Comparison of ENCODE assay signal across 9 mouse cellular contexts in the genomic region with DNA sequence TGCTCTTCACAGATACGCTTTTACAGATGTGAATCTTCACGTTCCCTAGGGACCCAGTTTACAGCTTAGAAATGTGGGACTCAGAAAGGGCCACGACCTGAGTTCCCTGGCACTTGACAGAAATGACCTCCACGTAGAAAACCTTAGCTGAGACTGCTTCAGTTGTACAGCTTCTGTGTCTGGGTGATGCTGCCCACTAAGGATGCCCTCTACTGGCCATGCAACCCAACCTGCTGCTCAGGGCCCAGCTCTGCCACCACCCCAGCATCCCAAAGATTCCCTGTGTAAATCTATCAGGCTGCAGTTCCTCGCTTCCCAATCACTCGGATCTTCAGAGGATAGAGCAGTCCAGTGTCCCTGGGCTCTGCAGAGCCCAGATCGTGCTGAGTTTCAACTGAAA.
DNase-seq lines count a peak whose midpoint lies in the region; ATAC-seq and TF ChIP-seq lines count a peak whose summit lies in the region.
"Had no signal": no experiment of that assay in that cellular context is flagged by ENCODE, and none has a peak within 500 bp of the region (broad histone marks: within the 10 kb centered on the region; RNA-seq: fewer than 3 reads in every experiment).

No protein-coding gene starts in this region.

- ATAC-seq in lung, embryonic 14.5 days (ENCODE audit: insufficient read depth), result no peak
- ATAC-seq in midbrain, postnatal 0 days (ENCODE audit: low FRiP score), result no peak

- no peak overlapping the region for H3K9ac ChIP-seq in lung, embryonic 14.5 days
- H3K9ac ChIP-seq in midbrain, postnatal 0 days (replicated peaks; ENCODE audit: low read length, poor library complexity, severe bottlenecking), result no peak overlapping the region

- H3K27me3 ChIP-seq in lung, embryonic 14.5 days (ENCODE audit: insufficient read depth, low read length), result no peaks in the 10 kb centered on the region
- no peaks in the 10 kb centered on the region for H3K27me3 ChIP-seq in midbrain, postnatal 0 days (ENCODE audit: insufficient read depth, low read length)

- no peak overlapping the region for H3K27ac ChIP-seq in gastrocnemius, adult 2 months
- H3K27ac ChIP-seq in lung, embryonic 14.5 days (ENCODE audit: low read depth), result no peak overlapping the region
- H3K27ac ChIP-seq in midbrain, postnatal 0 days (ENCODE audit: low read depth, low read length), result no peak overlapping the region

- no peaks in the 10 kb centered on the region for H3K9me3 ChIP-seq in lung, embryonic 14.5 days (ENCODE audit: low read depth, low read length)
- H3K9me3 ChIP-seq in midbrain, postnatal 0 days (ENCODE audit: low read length), result no peaks in the 10 kb centered on the region

- WGBS in lung, embryonic 14.5 days, result 68% methylated on average over 7 of the region's 7 CpGs
- 61% methylated on average over 7 of the region's 7 CpGs for WGBS in midbrain, postnatal 0 days

- no peak overlapping the region for H3K4me2 ChIP-seq in lung, embryonic 14.5 days
- H3K4me2 ChIP-seq in midbrain, postnatal 0 days (ENCODE audit: low read depth, low read length, poor library complexity, severe bottlenecking), result no peak overlapping the region

- H3K4me3 ChIP-seq in gastrocnemius, adult 2 months, result no peak overlapping the region
- H3K4me3 ChIP-seq in lung, embryonic 14.5 days (ENCODE audit: low read depth, low read length), result no peak overlapping the region
- H3K4me3 ChIP-seq in midbrain, postnatal 0 days (ENCODE audit: low read depth, low read length), result no peak overlapping the region

- intact Hi-C loops in gastrocnemius, adult 2 months (cut with DNase I), result no loop called here

- no peaks in the 10 kb centered on the region for H3K4me1 ChIP-seq in lung, embryonic 14.5 days (ENCODE audit: insufficient read depth)
- no peaks in the 10 kb centered on the region for H3K4me1 ChIP-seq in midbrain, postnatal 0 days (ENCODE audit: insufficient read depth, low read length)

- peak; percentile 69 for TF ChIP-seq CTCF in gastrocnemius, adult 2 months (IDR thresholded peaks at IDR 0.05)
- peak; percentile 65 for TF ChIP-seq CTCF in lung, embryonic 14.5 days (IDR thresholded peaks at IDR 0.05; ENCODE audit: low read depth)
- peak; percentile 60 for TF ChIP-seq CTCF in midbrain, postnatal 0 days (IDR thresholded peaks at IDR 0.05)

- peak; percentile 48 for DNase-seq in gastrocnemius, adult 2 months
- DNase-seq in gastrocnemius, postnatal 4 days (ENCODE audit: low spot score in 2 of 2), result no peak
- DNase-seq in lung, embryonic 14.5 days, result peak; percentile 42
- no peak for DNase-seq in lung, adult 18-20 months
- DNase-seq in cerebellum, adult 18-20 months, result peak; percentile 56 to 62
- DNase-seq in midbrain, postnatal 0 days (ENCODE audit: low spot score), result no peak
- no peak for DNase-seq in thymus, postnatal 4 days
- no peak for DNase-seq in layer of hippocampus, postnatal 25 days (ENCODE audit: extremely low spot score in 1 of 2, low spot score in 1 of 2)
- DNase-seq: heart, adult 18-20 months had no signal

- H3K36me3 ChIP-seq in lung, embryonic 14.5 days (ENCODE audit: insufficient read depth), result no peaks in the 10 kb centered on the region
- no peaks in the 10 kb centered on the region for H3K36me3 ChIP-seq in midbrain, postnatal 0 days (ENCODE audit: insufficient read depth, low read length)

Comparison
In these comparisons a context has a peak if more than half of its experiments do, and no peak if none do; other contexts are left out.
1. DNase-seq: peak in gastrocnemius, adult 2 months (single experiment), lung, embryonic 14.5 days (single experiment) and cerebellum, adult 18-20 months (2 of 2); none in gastrocnemius, postnatal 4 days (0 of 2), lung, adult 18-20 months (0 of 2), midbrain, postnatal 0 days (single experiment), thymus, postnatal 4 days (single experiment) and layer of hippocampus, postnatal 25 days (0 of 2).
2. Peak in every context shown above with its lines, with median percentiles within 50 percentile points of each other: CTCF ChIP-seq.